Mouse (Mus musculus) ES-E14 (cell line): ENCODE measurements around the gene Tjp2.

ENCODE experiments used
- ZC3H11A ChIP-seq: IDR thresholded peaks from 2 replicates; pipeline ENCODE4 v1.6.1; 2012; ENCODE audit warnings: low read depth, mild to moderate bottlenecking, inconsistent platforms, low read length, borderline replicate concordance
- ZNF384 ChIP-seq: IDR thresholded peaks from 2 replicates; pipeline ENCODE4 v1.6.1; 2012; ENCODE audit warnings: low read depth, low read length, inconsistent platforms

GRCm38 (mm10) chr19:24241271-24241670, 16.4 kb upstream of the Tjp2 start:
- no peak for TF ChIP-seq ZNF384
- TF ChIP-seq ZC3H11A = no peak
